Mouse (Mus musculus) spleen, postnatal 36 days (tissue): ENCODE data around the gene Aldh1a1.
"Not testable (repeated sequence)": the region's sequence is repeated elsewhere in the genome, so short reads cannot be mapped to it uniquely, and the experiment has no call there.

Source experiments
- DNase-seq, 2 experiments: peaks; one replicate each; pipeline ENCODE4 v3.0.0; 2022; ENCODE audit warnings: low spot score in 2 of 2, mixed read lengths in 1 of 2

Gene Aldh1a1

DNA sequence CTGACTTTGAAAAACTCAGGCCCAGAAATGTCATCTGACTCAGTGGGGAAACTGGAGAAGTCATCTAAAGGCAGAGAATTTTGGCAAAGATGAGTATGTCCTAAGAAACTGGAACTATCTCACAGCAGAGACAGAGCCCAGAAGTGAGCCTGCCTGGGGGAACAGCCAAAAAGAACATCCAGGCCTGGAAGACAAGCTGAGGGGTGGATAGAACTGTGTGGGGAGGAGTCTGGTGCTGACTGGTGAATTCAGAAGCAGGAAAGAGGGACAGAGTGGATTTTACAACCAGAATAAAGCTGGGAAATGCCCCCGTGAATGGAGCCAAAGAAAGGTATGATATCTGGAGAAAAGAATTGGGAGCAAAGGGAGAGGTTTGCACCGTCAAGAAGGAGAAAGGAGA lies at the start of gene Aldh1a1:
TSS of gene Aldh1a1 (plus strand) at position 225 of the 400 bp plus-strand sequence.
- DNase-seq, result no peak

- DNase-seq, result no peak
Measured at GRCm38 (mm10) chr19:20447807-20448206, 44.7 kb upstream of the Aldh1a1 start.

GRCm38 (mm10) chr19:20449546-20449945 lies 43.0 kb upstream of the Aldh1a1 start:
- no peak for DNase-seq

GRCm38 (mm10) chr19:20451045-20451444 lies 41.5 kb upstream of the Aldh1a1 start:
- DNase-seq, result no peak

DNA sequence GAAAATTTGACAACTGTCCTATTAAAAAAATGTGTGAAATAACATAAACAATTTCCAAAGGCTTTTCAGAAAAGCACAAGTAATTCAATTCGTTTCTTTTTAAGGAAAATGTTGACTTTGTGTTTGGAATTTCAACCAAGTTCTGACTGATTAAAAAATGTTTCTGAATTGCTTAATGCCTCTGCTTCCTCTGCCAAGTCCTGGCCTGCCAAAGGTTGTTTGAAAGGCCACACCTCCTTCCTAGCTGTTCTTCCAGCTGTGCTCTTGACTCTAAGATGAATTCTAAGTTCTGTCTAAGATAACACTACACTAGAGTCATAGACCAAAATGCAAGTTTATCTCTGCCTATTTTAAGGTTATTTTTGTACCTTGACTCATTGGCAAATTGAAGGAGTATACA lies 8.0 kb upstream of the Aldh1a1 start:
- DNase-seq, result no peak

GRCm38 (mm10) chr19:20491950-20492349 lies 565 bp upstream of the Aldh1a1 start:
- no peak for DNase-seq

DNA sequence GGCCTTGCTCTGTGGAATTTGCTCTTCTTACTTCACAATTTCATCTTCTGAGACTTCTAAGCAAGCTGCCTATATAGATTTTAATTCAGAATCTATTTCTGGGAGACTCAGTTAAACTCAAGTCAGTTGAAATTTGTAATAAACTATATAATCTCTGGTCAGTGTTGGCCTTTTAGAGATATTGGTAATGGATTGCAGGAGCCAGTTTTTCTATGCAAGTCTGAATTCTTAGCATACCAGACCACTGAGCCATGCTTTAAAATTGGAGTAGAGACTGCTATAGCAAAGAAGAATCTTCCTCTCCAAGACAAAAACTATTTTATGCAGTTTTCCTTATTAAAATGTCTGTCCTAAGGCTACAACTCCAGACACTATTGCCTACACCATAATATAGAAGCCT lies 4.0 kb downstream of the Aldh1a1 start:
- no peak for DNase-seq

GRCm38 (mm10) chr19:20505359-20505758 lies 12.8 kb downstream of the Aldh1a1 start:
- no peak for DNase-seq

GRCm38 (mm10) chr19:20506936-20507615 lies 14.6 kb downstream of the Aldh1a1 start:
- DNase-seq, result no peak

- DNase-seq, result no peak
Measured at GRCm38 (mm10) chr19:20508609-20509008, 16.1 kb downstream of the Aldh1a1 start.

DNA sequence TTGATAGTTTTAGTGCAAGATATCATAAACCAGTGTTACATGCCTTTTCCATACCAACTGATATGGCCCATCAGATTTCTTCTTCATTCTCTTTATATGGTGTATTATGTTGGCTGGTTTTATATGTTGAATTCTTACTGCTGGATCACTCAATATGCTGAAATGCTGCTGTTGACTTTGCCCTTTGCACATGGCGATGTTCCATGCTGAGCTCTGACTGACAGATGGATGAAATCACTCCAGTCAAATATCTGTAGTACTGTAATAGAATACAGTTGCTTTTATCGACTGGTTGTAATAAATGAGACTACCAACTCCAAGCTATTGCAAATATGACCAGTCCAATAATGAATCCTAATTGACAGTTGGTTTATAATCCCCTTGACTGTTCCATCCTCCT lies 19.5 kb downstream of the Aldh1a1 start:
- DNase-seq, result no peak

- no peak for DNase-seq
Measured at GRCm38 (mm10) chr19:20513181-20513580, 20.7 kb downstream of the Aldh1a1 start.

GRCm38 (mm10) chr19:20513688-20514361 lies 21.3 kb downstream of the Aldh1a1 start:
- DNase-seq, result no peak

GRCm38 (mm10) chr19:20516481-20516880 lies 24.0 kb downstream of the Aldh1a1 start:
- DNase-seq, result no peak

DNA sequence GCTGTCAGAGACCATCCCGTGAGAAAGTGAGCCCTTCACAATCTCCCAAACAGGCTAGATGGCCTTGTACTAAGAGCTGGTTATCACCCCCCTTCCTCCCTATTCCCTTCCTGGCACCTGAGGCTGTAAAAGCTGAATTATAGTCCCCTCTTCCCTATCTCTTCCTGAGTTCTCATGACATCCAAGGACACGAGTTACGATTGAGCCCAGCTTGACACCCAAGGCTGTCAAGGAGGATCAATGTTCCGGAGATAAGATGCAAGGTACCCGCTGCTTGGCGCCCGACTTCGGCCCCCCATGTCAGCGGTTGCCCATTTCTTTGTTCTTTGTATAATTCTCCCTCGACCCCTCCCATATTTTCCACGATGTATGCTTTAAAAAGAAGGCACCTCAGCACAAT lies 36.6 kb downstream of the Aldh1a1 start:
- not testable (repeated sequence) for DNase-seq

DNA sequence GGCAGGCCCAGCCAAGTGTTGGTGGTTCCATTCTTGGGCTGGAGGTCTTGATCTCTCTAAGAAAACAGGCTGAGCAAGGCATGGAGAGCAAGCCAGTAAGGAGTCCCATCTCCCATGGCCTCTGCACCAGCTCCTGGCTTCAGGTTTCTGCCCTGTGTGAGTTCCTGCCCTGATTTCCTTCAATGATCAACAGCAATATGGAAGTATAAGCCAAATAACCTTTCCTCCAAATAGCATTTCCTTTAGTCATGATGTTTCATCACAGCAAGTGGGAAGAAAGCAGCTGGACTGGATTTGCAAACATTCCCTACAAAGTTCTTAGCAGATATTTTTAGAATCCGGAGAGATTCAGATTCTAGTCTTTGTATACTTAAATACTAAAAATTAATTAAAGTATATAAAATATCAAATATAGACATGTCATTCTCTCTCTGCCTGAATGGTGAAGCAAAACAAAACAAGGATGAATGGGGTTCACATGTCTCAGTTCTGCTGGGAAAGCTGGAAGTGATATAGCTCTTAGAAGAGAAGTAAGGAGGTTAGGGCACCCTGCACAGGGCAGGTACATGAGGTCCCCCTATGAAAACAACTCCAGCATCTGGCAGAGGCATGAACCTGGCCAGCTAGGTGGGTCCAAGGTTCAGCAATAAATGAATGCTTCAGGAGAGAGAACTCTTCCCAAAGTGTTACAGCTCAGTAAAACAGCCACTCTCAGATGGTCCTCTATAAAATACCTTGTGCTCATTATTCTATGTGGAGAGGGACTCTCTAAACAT lies 37.6 kb downstream of the Aldh1a1 start:
- DNase-seq, result no peak

DNA sequence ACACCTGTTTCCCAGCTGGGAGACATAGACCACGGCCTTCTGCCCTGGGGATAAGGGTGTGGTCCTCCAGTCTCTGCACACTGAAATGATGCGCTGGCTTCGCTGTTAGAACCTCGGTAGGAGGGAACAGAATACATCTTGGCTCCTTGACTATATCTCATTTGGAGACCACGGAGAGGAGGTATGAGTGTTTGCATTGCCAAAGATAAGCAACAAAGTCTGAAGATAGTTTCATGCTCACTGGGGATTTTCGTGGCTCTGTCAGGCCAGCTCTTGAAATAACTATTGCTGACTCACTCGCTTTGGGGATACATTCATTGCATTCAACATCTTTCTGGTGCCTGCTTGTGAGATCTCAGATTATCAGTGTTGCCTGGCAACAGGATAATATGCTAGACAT lies 44.0 kb downstream of the Aldh1a1 start:
- DNase-seq, result no peak

GRCm38 (mm10) chr19:20541044-20541443 lies 48.5 kb downstream of the Aldh1a1 start:
- DNase-seq, result no peak

- DNase-seq, result no peak
Measured at GRCm38 (mm10) chr19:20541924-20542323, 49.4 kb downstream of the Aldh1a1 start.

- no peak for DNase-seq
Measured at GRCm38 (mm10) chr19:20543816-20544215, 51.3 kb downstream of the Aldh1a1 start.

DNA sequence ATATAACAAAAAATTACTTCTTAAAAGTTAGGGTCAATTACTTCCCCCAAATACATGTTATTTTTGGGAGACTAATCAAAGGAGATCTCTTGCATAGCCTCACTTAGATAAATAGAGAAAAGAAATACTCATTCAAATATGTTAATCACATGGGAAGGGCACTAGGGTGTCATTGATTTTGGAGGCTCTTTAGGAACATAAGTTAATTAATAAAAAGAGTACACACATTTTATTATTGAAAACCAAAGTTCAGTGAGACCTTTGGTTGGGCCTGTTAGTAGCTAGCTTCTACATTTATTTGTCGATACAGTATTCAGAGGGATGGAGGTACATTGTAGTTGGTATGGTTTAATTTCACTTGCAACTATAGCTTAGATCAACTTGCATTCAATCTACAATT lies 52.4 kb downstream of the Aldh1a1 start:
- no peak for DNase-seq

GRCm38 (mm10) chr19:20547025-20547424 lies 54.5 kb downstream of the Aldh1a1 start:
- DNase-seq, result no peak

DNA sequence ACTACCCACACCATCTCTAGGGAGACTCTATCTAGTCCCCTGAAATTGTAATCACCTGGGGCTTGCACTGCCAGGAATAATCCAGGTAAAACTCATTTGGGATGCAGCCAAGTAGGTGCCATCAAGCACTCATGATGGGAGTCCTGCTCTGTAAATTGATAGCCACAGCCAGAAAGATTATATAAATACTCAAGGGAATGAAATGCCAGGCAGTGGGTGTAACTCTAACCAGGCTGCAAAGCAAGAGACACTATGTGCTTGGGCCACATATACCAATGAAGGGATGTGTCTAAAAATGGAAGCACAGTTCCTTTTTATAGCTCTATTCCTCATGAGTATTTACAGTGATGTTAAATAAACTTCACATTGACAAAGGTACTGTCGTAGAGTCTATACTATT lies 56.9 kb downstream of the Aldh1a1 start:
- no peak for DNase-seq
